Mouse (Mus musculus): ENCODE measurements around the gene Utp3.

GRCm38 (mm10) chr5:88562863-88563780 lies 8.9 kb downstream of the Utp3 start:
- TF ChIP-seq POLR2A (IDR thresholded peaks at IDR 0.05; ENCODE audit: control insufficient read depth, low read depth, low read length), result no peak
- no peak for TF ChIP-seq CTCF (IDR thresholded peaks at IDR 0.05; ENCODE audit: control insufficient read depth, insufficient read depth, insufficient replicate concordance, low read depth, low read length)
